Comparison of ENCODE assay signal across 10 mouse cellular contexts in genomic region chr11:54058056-54058617, GRCm38 (mm10). TPM values are rescaled to one million over a fixed set of nuclear protein-coding genes. Genes with fewer than 3 reads are reported as not detected.
DNase-seq lines count a peak whose midpoint lies in the region; ATAC-seq and TF ChIP-seq lines count a peak whose summit lies in the region.
"Had no signal": no experiment of that assay in that cellular context is flagged by ENCODE, and none has a peak within 500 bp of the region (broad histone marks: within the 10 kb centered on the region; RNA-seq: fewer than 3 reads in every experiment).

No protein-coding gene starts in this region.

- TF ChIP-seq POLR2A in limb, embryonic 14.5 days (IDR thresholded peaks at IDR 0.05; ENCODE audit: borderline replicate concordance, extremely low read depth, insufficient read depth, insufficient read length) = no peak

- TF ChIP-seq CTCF in stomach, postnatal 0 days (IDR thresholded peaks at IDR 0.05; ENCODE audit: low read depth) = no peak

- peak overlapping the region; percentile 28 for H3K27ac ChIP-seq in limb, embryonic 14.5 days (replicated peaks; ENCODE audit: low read depth, low read length)
- H3K27ac ChIP-seq in stomach, postnatal 0 days (replicated peaks) = peak overlapping the region; percentile 36; the same call in 1 of the 2 replicates

- no peak overlapping the region for H3K9ac ChIP-seq in limb, embryonic 14.5 days (ENCODE audit: low read depth, low read length, severe bottlenecking)
- H3K9ac ChIP-seq in stomach, postnatal 0 days (ENCODE audit: low read length) = no peak overlapping the region

- peak; percentile 24 for DNase-seq in embryo, embryonic 10.5 days (ENCODE audit: low spot score)
- DNase-seq in embryo, embryonic 9.5 days (ENCODE audit: extremely low spot score) = no peak
- DNase-seq in right cerebral cortex, postnatal 10 days (ENCODE audit: low spot score in 2 of 2) = peak; percentile 52 to 57
- DNase-seq in right cerebral cortex, postnatal 4 days = no peak
- no peak for DNase-seq in limb, embryonic 14.5 days (ENCODE audit: low spot score)
- no peak for DNase-seq in stomach, postnatal 0 days (ENCODE audit: low spot score)
- no peak for DNase-seq in frontal cortex, postnatal 10 days (ENCODE audit: low spot score in 2 of 2)
- no peak for DNase-seq in frontal cortex, postnatal 25 days (ENCODE audit: low spot score in 2 of 2)
- DNase-seq: adrenal gland, postnatal 36 days; lung, postnatal 14 days had no signal

- no peaks in the 10 kb centered on the region for H3K9me3 ChIP-seq in limb, embryonic 14.5 days (ENCODE audit: control insufficient read depth, low read length)
- no peaks in the 10 kb centered on the region for H3K9me3 ChIP-seq in stomach, postnatal 0 days (ENCODE audit: control insufficient read depth, low read length)

- H3K4me2 ChIP-seq in limb, embryonic 14.5 days (replicated peaks; ENCODE audit: low read depth, low read length, severe bottlenecking) = no peak overlapping the region
- H3K4me2 ChIP-seq in stomach, postnatal 0 days (replicated peaks; ENCODE audit: low read depth) = no peak overlapping the region

- TF ChIP-seq EP300 in stomach, postnatal 0 days (optimal IDR thresholded peaks at IDR 0.05) = no peak

- WGBS in limb, embryonic 14.5 days = 34% methylated on average over 10 of the region's 10 CpGs
- 69% methylated on average over 10 of the region's 10 CpGs for WGBS in stomach, postnatal 0 days

- peaks cover 46% of the 10 kb centered on the region for H3K36me3 ChIP-seq in limb, embryonic 14.5 days (ENCODE audit: control insufficient read depth, insufficient read depth, low read length)
- no peaks in the 10 kb centered on the region; the same call in 1 of the 2 replicates for H3K36me3 ChIP-seq in stomach, postnatal 0 days (ENCODE audit: control insufficient read depth, insufficient read depth, low read length)

- no peak overlapping the region for H3K4me3 ChIP-seq in limb, embryonic 14.5 days (replicated peaks; ENCODE audit: low read length)
- no peak overlapping the region for H3K4me3 ChIP-seq in stomach, postnatal 0 days (ENCODE audit: low read depth, low read length)

- no peak for ATAC-seq in limb, embryonic 14.5 days (ENCODE audit: low FRiP score, low read depth)
- ATAC-seq in stomach, postnatal 0 days (ENCODE audit: low FRiP score, low TSS enrichment) = no peak

- peaks cover 64% of the 10 kb centered on the region for H3K4me1 ChIP-seq in limb, embryonic 14.5 days (ENCODE audit: control insufficient read depth, insufficient read depth, low read length)
- peaks cover 7% of the 10 kb centered on the region; the same call in 1 of the 2 replicates for H3K4me1 ChIP-seq in stomach, postnatal 0 days (replicated peaks; ENCODE audit: control insufficient read depth, insufficient read depth)

- no peaks in the 10 kb centered on the region for H3K27me3 ChIP-seq in limb, embryonic 14.5 days (ENCODE audit: control insufficient read depth, insufficient read depth, low read length)
- H3K27me3 ChIP-seq in stomach, postnatal 0 days (ENCODE audit: control insufficient read depth, insufficient read depth, low read length) = no peaks in the 10 kb centered on the region

RNA-seq across cellular contexts. Expression of gene Pdlim4, which starts 10.7 kb away (rescaled TPM):
- polyA plus RNA-seq in limb, embryonic 14.5 days (2012; rRNA removed) = 115 and 157 TPM in 2 replicates
- 129 and 141 TPM in 2 replicates for polyA plus RNA-seq in limb, embryonic 14.5 days (2014; fragmentation: Nextera tagmentation; extraction: Ambion mirVana)
- polyA plus RNA-seq in stomach, postnatal 0 days (2015; fragmentation: Nextera tagmentation; extraction: Ambion mirVana) = 55.5 and 58.6 TPM in 2 replicates

RNA-seq across cellular contexts. Expression of gene Slc22a4, which starts 30.2 kb away (rescaled TPM):
- 2.7 and 3.2 TPM in 2 replicates for polyA plus RNA-seq in limb, embryonic 14.5 days (2012; rRNA removed)
- polyA plus RNA-seq in limb, embryonic 14.5 days (2014; fragmentation: Nextera tagmentation; extraction: Ambion mirVana) = 3.4 and 5.2 TPM in 2 replicates
- polyA plus RNA-seq in stomach, postnatal 0 days (2015; fragmentation: Nextera tagmentation; extraction: Ambion mirVana) = 2.1 and 2.5 TPM in 2 replicates

RNA-seq across cellular contexts. Expression of gene P4ha2, which starts 41.8 kb away (rescaled TPM):
- polyA plus RNA-seq in limb, embryonic 14.5 days (2012; rRNA removed) = 106 TPM in 2 replicates
- 83.3 and 94.1 TPM in 2 replicates for polyA plus RNA-seq in limb, embryonic 14.5 days (2014; fragmentation: Nextera tagmentation; extraction: Ambion mirVana)
- 28.4 and 30.2 TPM in 2 replicates for polyA plus RNA-seq in stomach, postnatal 0 days (2015; fragmentation: Nextera tagmentation; extraction: Ambion mirVana)

Comparison
In these comparisons a context has a peak if more than half of its experiments do, and no peak if none do; other contexts are left out.
1. DNase-seq: peak in embryo, embryonic 10.5 days (single experiment) and right cerebral cortex, postnatal 10 days (2 of 2); none in embryo, embryonic 9.5 days (single experiment), right cerebral cortex, postnatal 4 days (single experiment), limb, embryonic 14.5 days (single experiment), stomach, postnatal 0 days (single experiment), frontal cortex, postnatal 10 days (0 of 2) and frontal cortex, postnatal 25 days (0 of 2).